ENCODE assay signal across 10 mouse cellular contexts in the genomic region with DNA sequence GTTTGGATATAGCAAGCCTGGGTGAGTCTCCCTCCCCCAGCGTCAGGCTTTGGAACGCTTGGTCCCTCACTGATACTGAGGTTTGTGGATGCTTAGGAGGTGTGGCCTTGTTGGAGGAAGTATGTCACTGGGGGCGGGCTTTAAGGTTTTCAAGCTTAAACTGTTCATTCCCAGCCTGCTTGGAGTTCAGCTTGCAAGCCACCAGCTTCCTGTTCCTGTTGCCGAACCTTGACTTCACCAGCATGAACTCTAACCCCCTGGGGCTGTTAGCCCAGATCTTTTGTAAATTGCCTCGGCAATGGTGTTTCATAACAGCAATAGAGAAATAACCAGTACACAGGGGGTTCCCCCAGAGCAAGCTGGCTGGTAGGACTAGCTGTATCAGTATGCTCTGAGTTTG.
DNase-seq lines count a peak whose midpoint lies in the region; ATAC-seq lines count a peak whose summit lies in the region.
"Had no signal": no experiment of that assay in that cellular context is flagged by ENCODE, and none has a peak within 500 bp of the region (broad histone marks: within the 10 kb centered on the region; RNA-seq: fewer than 3 reads in every experiment).

No protein-coding gene starts in this region.

- 0 out of 2 replicates have a peak, but pooled peaks have one; percentile 22 for ATAC-seq in forebrain, embryonic 11.5 days (replicated peaks; ENCODE audit: low FRiP score)
- ATAC-seq in forebrain, embryonic 12.5 days (ENCODE audit: low FRiP score), result no peak
- peak; percentile 93 for ATAC-seq in megakaryocyte progenitor cell, adult 5-6 weeks (replicated peaks; ENCODE audit: poor library complexity)

- no peak overlapping the region for H3K4me3 ChIP-seq in forebrain, embryonic 11.5 days (ENCODE audit: low read depth, low read length)
- no peak overlapping the region for H3K4me3 ChIP-seq in forebrain, embryonic 12.5 days (replicated peaks)
- no peak overlapping the region for H3K4me3 ChIP-seq in heart, embryonic 10.5 days
- H3K4me3 ChIP-seq: hindbrain, embryonic 15.5 days; neural tube, embryonic 13.5 days had no signal

- no peak overlapping the region for H3K4me2 ChIP-seq in forebrain, embryonic 11.5 days (ENCODE audit: low read depth, low read length, severe bottlenecking)
- H3K4me2 ChIP-seq in forebrain, embryonic 12.5 days, result no peak overlapping the region
- H3K4me2 ChIP-seq: hindbrain, embryonic 15.5 days; neural tube, embryonic 13.5 days had no signal

- H3K9ac ChIP-seq in forebrain, embryonic 11.5 days (ENCODE audit: low read length), result no peak overlapping the region
- H3K9ac ChIP-seq in forebrain, embryonic 12.5 days, result no peak overlapping the region
- H3K9ac ChIP-seq: hindbrain, embryonic 15.5 days; neural tube, embryonic 13.5 days had no signal

- intact Hi-C loops in left cerebral cortex, postnatal 36 days (cut with DNase I), result no loop called here

- H3K27me3 ChIP-seq in forebrain, embryonic 11.5 days (ENCODE audit: control insufficient read depth, insufficient read depth, low read length), result no peaks in the 10 kb centered on the region
- no peaks in the 10 kb centered on the region for H3K27me3 ChIP-seq in forebrain, embryonic 12.5 days
- H3K27me3 ChIP-seq in heart, embryonic 10.5 days (ENCODE audit: insufficient read depth, poor library complexity, severe bottlenecking), result no peaks in the 10 kb centered on the region
- H3K27me3 ChIP-seq: hindbrain, embryonic 15.5 days; neural tube, embryonic 13.5 days had no signal

- H3K27ac ChIP-seq in forebrain, embryonic 11.5 days (ENCODE audit: low read depth, low read length), result no peak overlapping the region
- no peak overlapping the region for H3K27ac ChIP-seq in forebrain, embryonic 12.5 days
- H3K27ac ChIP-seq in heart, embryonic 10.5 days, result 0 out of 2 replicates have a peak overlapping the region, but pooled peaks have one; percentile 42
- H3K27ac ChIP-seq: hindbrain, embryonic 15.5 days; neural tube, embryonic 13.5 days had no signal

- DNase-seq in forebrain, embryonic 11.5 days (ENCODE audit: low spot score), result no peak
- peak; percentile 48 for DNase-seq in thymus, postnatal 0 days (ENCODE audit: low spot score)
- no peak for DNase-seq in thymus, postnatal 10 days (ENCODE audit: low spot score in 2 of 2)
- DNase-seq in heart, embryonic 10.5 days (ENCODE audit: low spot score), result no peak
- no peak for DNase-seq in left cerebral cortex, postnatal 36 days (ENCODE audit: low spot score in 2 of 2)
- DNase-seq in thymus, postnatal 25 days, result no peak

- 74% methylated on average over 5 of the region's 5 CpGs for WGBS in forebrain, embryonic 11.5 days
- WGBS in forebrain, embryonic 12.5 days, result 71% methylated on average over 5 of the region's 5 CpGs
- WGBS in heart, embryonic 10.5 days, result 69% methylated on average over 5 of the region's 5 CpGs

- H3K9me3 ChIP-seq in forebrain, embryonic 11.5 days (ENCODE audit: control insufficient read depth, low read length), result no peaks in the 10 kb centered on the region
- no peaks in the 10 kb centered on the region for H3K9me3 ChIP-seq in forebrain, embryonic 12.5 days
- no peaks in the 10 kb centered on the region for H3K9me3 ChIP-seq in heart, embryonic 10.5 days
- H3K9me3 ChIP-seq: hindbrain, embryonic 15.5 days; neural tube, embryonic 13.5 days had no signal

- H3K4me1 ChIP-seq in forebrain, embryonic 11.5 days (replicated peaks; ENCODE audit: control insufficient read depth, insufficient read depth, low read length), result peaks cover 5% of the 10 kb centered on the region
- peaks cover 22% of the 10 kb centered on the region for H3K4me1 ChIP-seq in forebrain, embryonic 12.5 days
- H3K4me1 ChIP-seq in heart, embryonic 10.5 days, result peaks cover 14% of the 10 kb centered on the region

- H3K36me3 ChIP-seq in forebrain, embryonic 11.5 days (ENCODE audit: control insufficient read depth, insufficient read depth, low read length), result no peaks in the 10 kb centered on the region
- H3K36me3 ChIP-seq in forebrain, embryonic 12.5 days (replicated peaks), result no peaks in the 10 kb centered on the region
- no peaks in the 10 kb centered on the region for H3K36me3 ChIP-seq in heart, embryonic 10.5 days
- H3K36me3 ChIP-seq: hindbrain, embryonic 15.5 days; neural tube, embryonic 13.5 days had no signal
